Mouse (Mus musculus) embryonic fibroblast, embryonic 13.5 days (primary cell): ENCODE data around the gene Rps8. TPM values are rescaled to one million over a fixed set of nuclear protein-coding genes. Genes with fewer than 3 reads are reported as not detected.

Experiments used
- H3K27ac ChIP-seq: 2 replicates; pipeline ENCODE4 v1.5.1; 2012; ENCODE audit warnings: low read length, control low read depth, inconsistent platforms; ENCODE audit not compliant: insufficient read depth
- H3K4me1 ChIP-seq: 2 replicates; pipeline ENCODE4 v1.6.1; 2011; ENCODE audit warnings: low read length; ENCODE audit not compliant: control insufficient read depth, insufficient read depth
- H3K4me3 ChIP-seq: 2 replicates; pipeline ENCODE4 v1.5.1; 2011; ENCODE audit warnings: mild to moderate bottlenecking, control low read depth, low read length; ENCODE audit not compliant: insufficient read depth
- CTCF ChIP-seq: IDR thresholded peaks from 2 replicates; pipeline ENCODE4 v1.5.1; 2011; ENCODE audit warnings: mild to moderate bottlenecking, control low read depth, low read length, moderate library complexity, borderline replicate concordance; ENCODE audit not compliant: insufficient read depth
- POLR2A ChIP-seq: IDR thresholded peaks from 2 replicates; pipeline ENCODE4 v1.6.1; 2011; ENCODE audit warnings: low read depth, mild to moderate bottlenecking, control low read depth, low read length, moderate library complexity
- polyA plus RNA-seq: library from polyadenylated mRNA; stranded (reverse); fragments of >200 nt; gene quantifications from 2 replicates; pipeline ENCODE4 v1.2.4, GENCODE M21; 2011; ENCODE audit warnings: low read depth; ENCODE audit not compliant: missing spikeins, insufficient read length

Gene Rps8
- polyA plus RNA-seq, 1 experiment = 2,108 TPM

DNA sequence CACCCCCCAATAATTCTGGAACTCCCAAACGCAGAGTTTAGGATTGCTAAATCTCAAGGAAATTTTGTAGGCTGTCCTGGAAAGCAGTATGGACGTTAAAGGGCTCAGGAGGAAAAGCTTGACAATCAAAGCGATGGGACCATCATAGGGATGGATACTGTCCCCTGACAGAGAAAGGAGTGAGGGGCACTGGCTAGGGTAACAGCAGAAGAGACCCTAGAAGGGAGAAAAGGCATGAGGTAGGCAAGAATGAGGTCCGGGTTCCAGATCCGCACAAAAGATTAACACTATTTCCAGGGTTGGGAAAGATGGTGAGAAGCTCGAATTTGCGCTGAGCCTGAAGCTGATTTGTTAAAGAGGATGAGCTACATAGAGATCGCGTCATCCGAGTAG, 36.0 kb downstream of the Rps8 start:
- Histone ChIP-seq H3K27ac (peak overlapping the region; percentile 78), H3K4me3 (peak overlapping the region; percentile 32), H3K4me1 (no peaks in the 10 kb centered on the region)
- TF ChIP-seq POLR2A (no peak), CTCF (no peak)

DNA sequence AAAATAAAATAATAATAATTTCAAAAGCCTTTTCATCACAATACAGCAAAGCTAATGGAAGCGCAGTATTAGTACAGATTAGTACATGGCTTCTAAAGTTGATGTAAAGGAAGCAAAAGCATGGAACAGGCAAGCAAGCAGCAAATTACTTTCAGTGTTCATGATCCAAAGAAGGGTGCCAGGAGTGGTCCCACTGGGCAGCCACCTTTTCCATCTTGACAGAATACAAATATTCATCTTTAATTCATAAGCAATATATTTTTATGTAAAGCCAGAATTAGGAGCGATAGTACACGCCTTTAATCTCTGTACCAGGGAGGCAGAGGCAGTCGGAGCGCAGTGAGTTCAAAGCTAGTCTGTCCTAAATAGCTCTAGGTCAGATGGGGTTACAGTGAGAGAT, 36.4 kb downstream of the Rps8 start:
- Histone ChIP-seq H3K27ac (peak overlapping the region; percentile 78), H3K4me3 (peak overlapping the region; percentile 32), H3K4me1 (no peaks in the 10 kb centered on the region)
- TF ChIP-seq CTCF (no peak), POLR2A (no peak)

DNA sequence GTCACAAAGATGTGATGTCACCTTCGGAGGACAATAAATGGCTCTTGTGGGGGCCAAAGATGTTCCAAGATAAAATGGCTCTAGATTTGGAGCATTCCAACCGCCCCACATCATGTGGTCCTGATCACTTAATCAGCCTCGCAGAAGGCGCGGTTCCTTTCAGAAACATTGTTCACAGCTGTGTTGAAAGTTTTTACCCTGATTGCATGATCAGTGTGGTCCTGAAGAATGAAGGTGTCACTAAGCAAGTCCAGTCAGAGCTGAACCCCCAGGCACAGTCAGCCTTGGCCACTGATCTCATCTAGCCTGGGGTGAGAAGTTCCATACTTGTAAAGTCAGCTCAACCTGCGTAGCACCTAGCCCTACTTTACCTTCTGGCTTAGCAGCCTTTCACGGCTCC, 38.1 kb downstream of the Rps8 start:
- no peak for TF ChIP-seq CTCF
- no peak for TF ChIP-seq POLR2A
- Histone ChIP-seq H3K4me3 (no peak overlapping the region), H3K27ac (no peak overlapping the region), H3K4me1 (no peaks in the 10 kb centered on the region)

DNA sequence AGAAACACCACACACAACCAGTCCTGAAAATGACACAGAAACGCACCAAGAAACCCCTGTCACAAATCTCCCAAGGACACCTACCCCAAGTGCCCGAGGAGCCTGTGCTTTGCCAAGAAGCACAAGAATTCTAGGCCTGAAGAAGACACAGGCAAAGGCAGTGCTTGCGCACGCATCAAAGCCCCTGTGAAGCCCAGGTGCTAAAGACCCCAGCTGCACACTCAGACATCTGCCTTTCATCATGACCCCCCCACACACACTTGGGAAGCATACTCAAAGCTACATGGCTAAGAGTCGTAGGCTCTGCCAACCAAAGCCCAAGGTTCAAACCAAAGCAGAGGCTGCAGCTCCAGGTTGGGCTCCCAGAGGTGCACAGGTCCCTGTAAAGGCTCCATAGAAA, 40.5 kb downstream of the Rps8 start:
- Histone ChIP-seq H3K4me3 (no peak overlapping the region), H3K27ac (no peak overlapping the region), H3K4me1 (no peaks in the 10 kb centered on the region)
- TF ChIP-seq CTCF (no peak), POLR2A (no peak)

DNA sequence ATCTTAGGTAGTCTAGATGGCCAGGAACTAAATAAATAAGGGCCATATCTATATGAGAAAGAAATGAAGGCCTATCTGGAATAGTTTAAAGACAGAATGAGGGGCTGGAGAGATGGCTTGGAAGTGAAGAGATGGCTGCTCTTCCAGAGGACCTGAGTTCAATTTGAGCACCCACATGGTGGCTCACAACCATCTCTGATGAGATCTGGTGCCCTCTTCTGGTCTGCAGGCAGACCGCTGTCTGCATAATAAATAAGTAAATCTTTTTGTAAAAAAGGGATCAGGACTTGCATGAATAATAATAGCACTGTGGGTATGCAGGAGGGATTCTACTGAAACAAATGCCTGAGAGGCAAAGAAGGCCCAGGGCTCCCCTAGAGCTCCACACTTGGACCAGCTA, 42.8 kb downstream of the Rps8 start:
- Histone ChIP-seq H3K4me3 (no peak overlapping the region), H3K4me1 (no peaks in the 10 kb centered on the region), H3K27ac (no peak overlapping the region)
- no peak for TF ChIP-seq CTCF
- no peak for TF ChIP-seq POLR2A

DNA sequence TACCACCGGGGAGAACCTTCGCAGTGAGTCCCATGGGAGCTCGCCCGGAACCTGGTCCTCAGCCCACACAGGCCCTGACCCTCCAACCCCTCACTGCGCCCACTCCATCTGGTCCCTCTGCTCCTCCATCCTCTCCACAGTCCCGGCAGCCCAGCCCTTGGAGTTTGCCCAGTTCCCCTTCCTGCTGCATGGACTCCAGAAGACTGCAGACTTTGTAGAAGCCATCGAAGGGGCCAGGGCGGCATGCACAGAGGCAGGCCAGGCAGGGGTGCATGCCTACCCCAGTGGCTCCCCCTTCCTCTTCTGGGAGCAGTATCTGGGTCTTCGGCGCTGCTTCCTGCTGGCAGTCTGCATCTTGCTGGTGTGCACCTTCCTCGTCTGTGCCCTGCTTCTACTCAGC, 45.1 kb downstream of the Rps8 start:
- H3K27ac ChIP-seq = no peak overlapping the region
- no peak overlapping the region for H3K4me3 ChIP-seq
- H3K4me1 ChIP-seq = no peaks in the 10 kb centered on the region
- TF ChIP-seq CTCF = no peak
- no peak for TF ChIP-seq POLR2A

DNA sequence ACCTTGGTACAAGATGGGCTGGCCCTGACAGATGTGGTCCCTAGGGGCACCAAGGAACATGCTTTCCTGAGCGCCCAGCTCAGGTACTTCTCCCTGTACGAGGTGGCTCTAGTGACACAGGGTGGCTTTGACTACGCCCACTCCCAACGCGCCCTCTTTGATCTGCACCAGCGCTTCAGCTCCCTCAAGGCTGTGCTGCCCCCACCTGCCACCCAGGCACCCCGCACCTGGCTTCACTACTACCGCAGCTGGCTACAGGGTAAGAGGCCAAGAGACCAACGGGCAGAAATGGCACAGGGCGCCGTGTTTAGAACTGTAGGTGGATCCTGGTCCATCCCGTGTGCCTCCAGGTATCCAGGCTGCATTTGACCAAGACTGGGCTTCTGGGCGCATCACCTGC, 45.8 kb downstream of the Rps8 start:
- Histone ChIP-seq H3K4me3 (no peak overlapping the region), H3K4me1 (no peaks in the 10 kb centered on the region), H3K27ac (no peak overlapping the region)
- TF ChIP-seq CTCF = no peak
- TF ChIP-seq POLR2A = no peak

DNA sequence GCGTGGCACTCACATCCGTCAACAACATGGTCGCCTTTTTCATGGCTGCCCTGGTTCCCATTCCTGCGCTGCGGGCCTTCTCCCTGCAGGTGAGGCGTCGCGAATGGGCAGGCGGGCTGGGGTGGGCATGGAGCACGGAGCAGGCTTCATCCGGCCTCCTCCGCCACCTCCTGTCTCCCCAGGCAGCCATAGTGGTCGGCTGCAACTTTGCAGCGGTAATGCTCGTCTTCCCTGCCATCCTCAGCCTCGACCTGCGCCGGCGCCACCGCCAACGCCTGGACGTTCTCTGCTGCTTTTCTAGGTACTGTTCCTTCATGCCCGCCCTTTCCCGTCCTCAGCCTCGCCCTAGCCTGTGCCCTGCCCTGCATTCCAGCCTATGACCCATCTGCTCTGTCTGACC, 46.7 kb downstream of the Rps8 start:
- Histone ChIP-seq H3K27ac (no peak overlapping the region), H3K4me1 (no peaks in the 10 kb centered on the region), H3K4me3 (no peak overlapping the region)
- TF ChIP-seq CTCF (no peak), POLR2A (no peak)

DNA sequence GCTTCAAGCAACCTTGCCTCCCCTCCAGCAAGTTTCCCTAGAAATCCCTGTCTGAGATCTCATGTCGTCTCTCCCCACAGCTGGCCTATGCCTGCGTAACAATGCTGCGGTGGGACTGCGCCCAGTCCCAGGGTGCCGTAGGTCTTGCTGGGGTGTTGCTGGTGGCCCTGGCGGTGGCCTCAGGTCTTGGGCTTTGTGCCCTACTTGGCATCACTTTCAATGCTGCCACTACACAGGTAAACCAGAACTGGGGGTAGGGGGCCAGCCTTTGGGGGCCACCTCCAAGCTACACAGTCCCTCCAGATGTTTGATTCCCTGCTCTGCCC, 47.6 kb downstream of the Rps8 start:
- TF ChIP-seq CTCF (no peak), POLR2A (no peak)
- H3K4me1 ChIP-seq = no peaks in the 10 kb centered on the region
- no peak overlapping the region for H3K4me3 ChIP-seq
- no peak overlapping the region for H3K27ac ChIP-seq

DNA sequence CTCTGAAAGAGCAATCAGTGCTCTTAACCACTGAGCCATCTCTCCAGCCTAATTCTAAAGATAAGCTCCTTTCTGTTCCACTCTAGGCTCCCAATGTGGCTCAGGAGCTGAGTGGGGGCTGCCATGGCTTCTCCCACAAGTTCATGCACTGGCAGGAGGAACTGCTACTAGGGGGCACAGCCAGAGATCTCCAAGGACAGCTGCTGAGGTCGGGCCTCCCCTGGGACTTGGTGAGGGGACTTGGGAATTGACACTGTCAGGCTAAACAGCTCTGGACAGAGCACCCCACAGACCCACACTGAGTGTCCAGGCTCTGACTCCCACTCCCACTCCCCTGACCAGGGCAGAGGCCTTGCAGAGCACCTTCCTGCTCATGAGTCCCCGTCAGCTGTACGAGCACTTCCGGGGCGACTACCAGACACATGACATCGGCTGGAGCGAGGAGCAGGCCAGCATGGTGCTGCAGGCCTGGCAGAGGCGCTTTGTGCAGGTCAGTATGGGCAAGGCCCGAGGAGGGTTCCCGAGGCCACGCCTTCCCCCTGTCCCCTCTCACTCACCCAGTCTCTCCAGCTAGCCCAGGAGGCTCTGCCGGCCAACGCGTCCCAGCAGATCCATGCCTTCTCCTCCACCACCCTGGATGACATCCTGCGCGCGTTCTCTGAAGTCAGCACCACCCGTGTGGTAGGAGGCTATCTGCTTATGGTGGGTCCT, 48.1 kb downstream of the Rps8 start:
- TF ChIP-seq POLR2A = no peak
- no peak for TF ChIP-seq CTCF
- Histone ChIP-seq H3K4me1 (no peaks in the 10 kb centered on the region), H3K27ac (no peak overlapping the region), H3K4me3 (no peak overlapping the region)

DNA sequence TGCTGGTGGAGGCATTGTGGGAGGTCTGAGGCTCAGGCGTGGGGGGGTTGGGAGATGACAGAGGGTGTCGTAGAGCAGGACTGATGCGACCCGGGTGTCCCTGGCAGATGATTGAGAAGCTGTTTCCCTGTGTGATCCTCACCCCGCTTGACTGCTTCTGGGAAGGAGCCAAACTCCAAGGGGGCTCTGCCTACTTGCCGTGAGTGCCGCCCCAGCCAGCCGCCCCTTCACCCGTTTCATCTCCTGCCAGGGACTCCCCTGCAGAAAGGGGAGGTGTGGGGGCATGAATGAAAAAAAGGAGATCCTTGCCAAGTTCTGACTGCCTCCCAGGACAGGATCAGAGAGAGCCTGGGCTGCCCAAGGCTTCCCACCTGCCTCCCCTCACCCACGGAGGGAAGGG, 50.9 kb downstream of the Rps8 start:
- Histone ChIP-seq H3K4me3 (no peak overlapping the region), H3K27ac (no peak overlapping the region), H3K4me1 (no peaks in the 10 kb centered on the region)
- TF ChIP-seq POLR2A = no peak
- TF ChIP-seq CTCF = no peak

DNA sequence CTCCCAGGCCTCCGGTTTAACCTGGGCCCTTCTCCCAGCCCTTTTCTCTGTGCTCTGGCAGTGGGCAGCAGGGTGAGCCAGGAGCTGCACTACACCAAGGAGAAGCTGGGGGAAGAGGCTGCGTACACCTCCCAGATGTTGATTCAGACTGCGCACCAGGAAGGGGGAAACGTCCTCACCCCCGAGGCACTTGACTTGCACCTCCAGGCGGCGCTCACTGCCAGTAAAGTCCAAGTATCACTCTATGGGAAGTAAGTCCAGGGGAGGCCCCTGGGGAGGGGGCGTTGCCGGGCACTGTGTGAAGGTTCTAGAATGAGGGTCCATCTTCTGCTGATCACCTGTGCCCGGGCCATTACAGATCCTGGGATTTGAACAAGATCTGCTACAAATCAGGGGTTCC, 51.4 kb downstream of the Rps8 start:
- no peak overlapping the region for H3K4me3 ChIP-seq
- no peaks in the 10 kb centered on the region for H3K4me1 ChIP-seq
- TF ChIP-seq CTCF (no peak), POLR2A (no peak)
- no peak overlapping the region for H3K27ac ChIP-seq

Other genes with a start within 250 kb of the Rps8 start
- gene Urod, start 161.8 kb downstream of the Rps8 start, polyA plus RNA-seq = 54.1 and 54.6 TPM in 2 replicates
- gene Hectd3, start 160.9 kb downstream of the Rps8 start, polyA plus RNA-seq = 10.1 and 10.2 TPM in 2 replicates
- 34.1 and 37.9 TPM in 2 replicates for gene Eif2b3, start 136.8 kb downstream of the Rps8 start, polyA plus RNA-seq
- not detected in 2 replicates for gene Ptch2, start 60.2 kb downstream of the Rps8 start, polyA plus RNA-seq
- 42.1 and 57.8 TPM in 2 replicates for gene Btbd19, start 30.5 kb downstream of the Rps8 start, polyA plus RNA-seq
- not detected in 2 replicates for gene Tctex1d4, start 29.4 kb downstream of the Rps8 start, polyA plus RNA-seq
- 10.6 and 15.4 TPM in 2 replicates for gene Plk3, start 22.3 kb downstream of the Rps8 start, polyA plus RNA-seq
- 25.2 and 33.6 TPM in 2 replicates for gene Kif2c, start 26.4 kb upstream of the Rps8 start, polyA plus RNA-seq
- gene Tmem53, start 95.7 kb upstream of the Rps8 start, polyA plus RNA-seq = 6.8 and 11.8 TPM in 2 replicates
- 0.35 TPM in 1 of 2 replicates, not detected in the other for gene Armh1, start 95.9 kb upstream of the Rps8 start, polyA plus RNA-seq